Mouse (Mus musculus): ENCODE measurements around the gene Cant1. TPM values are rescaled to one million over a fixed set of nuclear protein-coding genes. Genes with fewer than 3 reads are reported as not detected.
A peak's percentile ranks its signal among the peaks of the same experiment; 100 is the strongest.

Cant1 gene
- polyA plus RNA-seq, 1 experiment from 2014 or later, result 28.2 TPM

DNA sequence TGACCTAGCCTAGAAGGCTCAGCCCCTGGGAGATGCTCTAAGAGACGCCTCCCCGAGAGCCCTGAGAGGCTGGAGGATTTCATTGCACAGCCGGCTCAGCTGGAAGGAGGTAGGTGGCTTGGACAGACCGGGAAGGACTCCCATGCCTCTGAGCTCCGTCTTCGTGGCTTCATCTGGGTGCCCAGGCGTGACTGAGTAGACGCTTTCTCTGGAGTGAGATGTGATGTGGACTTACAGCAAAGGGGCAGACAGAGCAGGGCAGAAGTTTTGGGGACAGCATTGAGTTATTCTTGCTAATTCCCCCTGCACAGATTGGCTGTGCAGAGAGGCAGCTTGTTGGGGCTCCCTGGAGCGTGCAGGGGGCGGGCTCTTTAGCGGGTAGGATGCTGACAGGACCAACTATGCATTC, 9.6 kb upstream of the Cant1 start:
- peak overlapping the region; percentile 52 for H3K4me2 ChIP-seq
- H3K27ac ChIP-seq (replicated peaks), result peak overlapping the region; percentile 74
- H3K36me3 ChIP-seq, result no peaks in the 10 kb centered on the region
- peak overlapping the region; percentile 31 for H3K4me3 ChIP-seq
- peaks cover 66% of the 10 kb centered on the region for H3K4me1 ChIP-seq (replicated peaks)
- peaks cover 11% of the 10 kb centered on the region; the same call in 1 of the 2 replicates for H3K27me3 ChIP-seq
- H3K9ac ChIP-seq, result peak overlapping the region; percentile 66
- no peak for ATAC-seq (ENCODE audit: low read depth)
- no peaks in the 10 kb centered on the region for H3K9me3 ChIP-seq
- WGBS, result 5% methylated on average over 11 of the region's 11 CpGs

DNA sequence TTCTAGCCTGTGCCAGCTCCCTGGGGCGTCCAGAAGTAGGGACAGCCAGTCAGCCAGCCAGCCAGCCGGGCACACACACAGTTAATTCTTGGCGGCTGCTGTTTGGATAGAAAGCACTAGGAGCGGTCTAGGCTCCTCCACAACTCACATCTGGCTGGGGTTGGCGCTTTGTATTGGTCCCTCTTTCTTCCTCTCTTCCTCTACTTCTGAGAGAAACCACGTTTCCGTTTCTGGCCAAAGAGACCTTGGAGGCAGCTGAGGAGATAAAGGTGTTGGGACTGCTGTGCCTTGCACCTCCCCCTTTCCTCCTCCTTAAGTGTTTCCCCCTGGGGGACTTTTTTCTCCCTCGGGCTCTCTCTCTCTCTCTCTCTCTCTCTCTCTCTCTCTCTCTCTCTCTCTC, 9.1 kb upstream of the Cant1 start, which contains the start of gene C1qtnf1:
Gene C1qtnf1, plus strand, starts transcription at position 218 of the 400 bp plus-strand sequence.
- H3K27me3 ChIP-seq, result peaks cover 11% of the 10 kb centered on the region; the same call in 1 of the 2 replicates
- H3K4me3 ChIP-seq, result peak within 1 kb of the TSS; percentile 31
- WGBS, result under 1% methylated on average over 8 of the region's 8 CpGs
- peak within 1 kb of the TSS; percentile 66 for H3K9ac ChIP-seq
- ATAC-seq (ENCODE audit: low read depth), result 0 out of 2 replicates have a peak, but pooled peaks have one; percentile 30
- H3K9me3 ChIP-seq, result no peaks in the 10 kb centered on the region
- no peaks in the 10 kb centered on the region for H3K36me3 ChIP-seq
- H3K27ac ChIP-seq (replicated peaks), result peak within 1 kb of the TSS; percentile 74
- peaks cover 67% of the 10 kb centered on the region for H3K4me1 ChIP-seq (replicated peaks)
- peak within 1 kb of the TSS; percentile 52 for H3K4me2 ChIP-seq

DNA sequence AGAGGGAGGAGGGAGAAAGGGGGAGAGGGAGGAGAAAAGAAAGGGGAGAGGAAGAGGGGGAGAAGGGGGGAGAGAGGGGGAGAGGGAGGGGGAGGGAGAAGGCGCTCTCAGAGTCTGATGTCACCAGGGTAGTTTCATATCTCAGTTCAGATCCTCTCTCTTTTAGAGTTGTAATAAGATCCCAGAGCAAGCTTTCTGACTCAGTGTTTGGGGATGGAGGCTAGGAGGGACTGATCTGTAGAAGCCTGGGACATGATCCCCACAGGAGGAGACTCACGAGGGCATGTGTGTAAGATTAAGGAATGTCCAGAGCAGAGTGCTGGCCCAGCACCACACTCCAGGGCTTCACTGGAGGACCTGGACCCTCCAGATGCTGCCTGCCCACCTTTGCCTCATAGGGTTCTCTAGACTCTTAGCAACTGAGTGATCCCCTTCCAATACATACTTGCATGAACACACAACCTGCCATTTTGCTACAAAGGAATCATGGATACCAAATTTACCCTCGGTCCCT, 8.4 kb upstream of the Cant1 start:
- Histone ChIP-seq H3K27me3 (peaks cover 11% of the 10 kb centered on the region; the same call in 1 of the 2 replicates), H3K36me3 (no peaks in the 10 kb centered on the region), H3K4me1 (replicated peaks) (peaks cover 68% of the 10 kb centered on the region), H3K9ac (no peak overlapping the region), H3K27ac (replicated peaks) (no peak overlapping the region), H3K9me3 (no peaks in the 10 kb centered on the region), H3K4me3 (no peak overlapping the region), H3K4me2 (peak overlapping the region; percentile 52)
- WGBS, result 59% methylated on average over 3 of the region's 3 CpGs
- ATAC-seq (ENCODE audit: low read depth), result no peak

DNA sequence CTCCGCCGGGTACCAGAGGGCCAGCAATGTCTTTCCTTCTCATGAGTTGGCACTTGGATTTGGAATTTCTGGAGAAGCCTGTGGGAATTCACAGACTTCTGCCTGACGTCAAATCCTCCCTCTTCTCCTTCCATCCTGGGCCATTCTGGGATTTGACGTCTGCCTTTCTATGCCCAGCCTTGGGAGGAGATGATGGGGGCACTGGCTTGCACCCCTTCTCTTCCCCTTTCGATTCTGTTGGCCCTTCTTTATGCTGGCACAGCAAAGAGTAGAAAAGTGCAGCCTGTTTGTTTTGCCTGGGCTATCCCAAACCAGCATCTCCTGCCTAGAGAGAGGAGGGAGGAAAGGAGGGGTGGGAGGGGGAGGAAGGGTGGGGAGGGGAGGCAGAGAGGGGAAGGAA, 7.9 kb upstream of the Cant1 start:
- 76% methylated on average over 5 of the region's 5 CpGs for WGBS
- Histone ChIP-seq H3K9me3 (no peaks in the 10 kb centered on the region), H3K4me1 (replicated peaks) (peaks cover 64% of the 10 kb centered on the region)

GRCm38 (mm10) chr11:118424621-118425335, 5.9 kb upstream of the Cant1 start:
- Histone ChIP-seq H3K4me1 (replicated peaks) (peaks cover 45% of the 10 kb centered on the region), H3K9me3 (no peaks in the 10 kb centered on the region), H3K9ac (no peak overlapping the region), H3K4me2 (no peak overlapping the region), H3K27ac (replicated peaks) (no peak overlapping the region), H3K36me3 (no peaks in the 10 kb centered on the region), H3K27me3 (peaks cover 11% of the 10 kb centered on the region; the same call in 1 of the 2 replicates), H3K4me3 (no peak overlapping the region)
- WGBS, result 67% methylated on average over 13 of the region's 13 CpGs
- ATAC-seq (ENCODE audit: low read depth), result no peak

More for the DNA sequence above, 7.9 kb upstream of the Cant1 start:
- ATAC-seq (ENCODE audit: low read depth), result no peak
- peaks cover 11% of the 10 kb centered on the region; the same call in 1 of the 2 replicates for H3K27me3 ChIP-seq
- no peaks in the 10 kb centered on the region for H3K36me3 ChIP-seq
- H3K27ac ChIP-seq (replicated peaks), result no peak overlapping the region
- no peak overlapping the region for H3K9ac ChIP-seq
- no peak overlapping the region for H3K4me2 ChIP-seq
- H3K4me3 ChIP-seq, result no peak overlapping the region

DNA sequence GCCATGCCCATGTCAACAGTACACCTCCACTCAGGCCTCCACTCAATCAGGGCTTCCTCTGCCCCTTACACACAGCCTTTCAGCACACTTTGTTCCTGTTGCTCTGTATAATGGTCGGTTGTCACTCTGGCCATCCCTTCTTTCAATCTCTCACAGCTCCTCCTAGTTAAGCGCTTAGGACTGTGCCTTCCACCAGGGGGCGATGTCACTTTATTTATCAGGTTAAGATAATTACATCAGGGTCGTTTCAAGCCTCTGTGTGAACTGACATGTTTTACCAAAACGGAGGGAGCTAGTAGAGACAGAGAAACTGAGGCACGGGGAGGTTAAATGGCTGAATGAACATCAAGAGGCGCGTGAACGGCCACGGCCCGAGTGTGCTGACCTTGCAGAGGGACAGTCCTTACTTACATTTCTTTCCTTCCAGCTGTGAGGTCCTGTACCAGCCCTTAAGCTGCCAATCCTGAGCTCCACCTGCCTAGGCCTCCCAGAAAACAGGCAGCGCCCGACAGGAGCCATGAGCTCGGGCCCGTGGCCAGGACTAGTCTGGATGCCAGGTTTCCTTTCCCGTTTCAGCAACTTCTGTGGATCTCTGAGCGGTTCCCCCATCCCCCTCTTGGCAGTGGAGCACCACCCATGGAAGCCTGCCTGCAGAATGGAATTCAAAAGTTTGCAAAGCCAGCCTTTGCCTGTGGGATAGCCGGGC, 4.5 kb upstream of the Cant1 start:
- Histone ChIP-seq H3K4me1 (replicated peaks) (peaks cover 40% of the 10 kb centered on the region), H3K27me3 (peaks cover 7% of the 10 kb centered on the region; the same call in 1 of the 2 replicates), H3K9ac (peak overlapping the region; percentile 55), H3K9me3 (no peaks in the 10 kb centered on the region), H3K4me3 (no peak overlapping the region), H3K36me3 (no peaks in the 10 kb centered on the region), H3K27ac (replicated peaks) (peak overlapping the region; percentile 55), H3K4me2 (peak overlapping the region; percentile 38)
- ATAC-seq (ENCODE audit: low read depth), result 0 out of 2 replicates have a peak, but pooled peaks have one; percentile 13
- 6% methylated on average over 18 of the region's 18 CpGs for WGBS

DNA sequence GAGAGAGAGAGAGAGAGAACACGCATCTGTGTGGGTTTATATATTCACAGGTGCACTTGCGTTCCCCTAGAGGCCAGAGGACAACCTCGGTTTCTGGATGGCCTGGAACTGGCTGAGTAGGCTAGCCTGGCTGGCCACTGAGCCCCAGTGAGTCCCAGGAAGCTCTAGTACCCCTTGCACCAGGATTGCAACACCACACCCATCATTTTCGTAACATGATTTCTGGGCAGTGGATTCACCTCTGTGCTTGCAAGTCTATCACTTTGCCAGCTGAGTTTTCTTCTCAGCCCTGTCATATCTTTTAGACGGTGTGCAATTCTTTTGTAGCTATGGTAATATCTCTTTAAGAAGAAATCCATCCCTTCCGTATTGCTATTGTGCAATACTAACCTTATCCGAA, 1.4 kb upstream of the Cant1 start:
- Histone ChIP-seq H3K9ac (no peak overlapping the region), H3K4me1 (replicated peaks) (peaks cover 58% of the 10 kb centered on the region), H3K4me2 (no peak overlapping the region), H3K4me3 (no peak overlapping the region), H3K27ac (replicated peaks) (no peak overlapping the region), H3K9me3 (no peaks in the 10 kb centered on the region), H3K36me3 (peaks cover 8% of the 10 kb centered on the region; the same call in 1 of the 2 replicates), H3K27me3 (no peaks in the 10 kb centered on the region)
- no peak for ATAC-seq (ENCODE audit: low read depth)
- WGBS, result 75% methylated on average over 7 of the region's 7 CpGs

DNA sequence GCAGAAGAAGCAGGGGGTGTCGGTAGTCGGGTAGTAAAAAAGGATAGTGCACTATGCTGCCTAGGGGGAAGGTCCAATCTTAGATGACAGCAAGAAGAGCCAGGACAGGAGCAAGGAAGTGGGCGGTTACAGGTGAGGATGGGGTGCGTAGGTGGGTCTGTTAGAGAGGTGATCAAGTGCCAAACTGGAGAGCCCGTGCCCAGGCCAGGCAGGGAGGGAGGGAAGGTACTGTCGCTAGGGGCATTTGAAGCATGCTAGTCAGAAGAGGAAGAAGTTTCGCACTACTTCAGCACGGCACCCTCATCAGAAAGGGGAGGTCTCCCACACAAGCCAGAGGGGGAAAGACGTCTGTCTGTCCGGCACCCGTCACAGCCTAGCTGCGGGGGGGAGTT, 448 bp downstream of the Cant1 start:
- Histone ChIP-seq H3K4me1 (replicated peaks) (peaks cover 42% of the 10 kb centered on the region), H3K4me2 (peak overlapping the region; percentile 93), H3K4me3 (peak overlapping the region; percentile 97), H3K9me3 (no peaks in the 10 kb centered on the region), H3K27me3 (no peaks in the 10 kb centered on the region), H3K9ac (peak overlapping the region; percentile 97), H3K36me3 (peaks cover 16% of the 10 kb centered on the region; the same call in 1 of the 2 replicates), H3K27ac (replicated peaks) (peak overlapping the region; percentile 70; the same call in 1 of the 2 replicates)
- ATAC-seq (ENCODE audit: low read depth), result peak; percentile 37
- 9% methylated on average over 12 of the region's 12 CpGs for WGBS

DNA sequence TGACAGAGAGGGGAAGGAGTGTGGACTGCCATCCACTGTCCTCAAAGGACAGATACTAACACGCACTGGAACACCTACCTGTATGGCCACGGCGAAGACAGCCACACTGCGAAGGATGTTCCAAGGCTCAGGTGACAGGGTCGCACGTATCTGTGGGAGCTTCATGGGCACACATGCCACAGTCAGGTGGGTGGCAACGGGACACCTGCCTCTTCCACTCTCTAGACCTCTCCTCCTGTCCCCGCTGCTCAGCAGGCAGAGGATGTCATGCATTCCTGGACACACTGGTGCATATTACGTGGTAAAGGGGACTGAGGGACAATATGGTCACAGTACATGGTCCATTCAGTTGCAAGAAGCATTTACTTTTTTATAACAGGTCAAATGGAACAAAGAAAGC, 1.4 kb downstream of the Cant1 start:
- Histone ChIP-seq H3K4me1 (replicated peaks) (peaks cover 37% of the 10 kb centered on the region), H3K27ac (replicated peaks) (no peak overlapping the region), H3K27me3 (no peaks in the 10 kb centered on the region), H3K36me3 (peaks cover 16% of the 10 kb centered on the region; the same call in 1 of the 2 replicates), H3K9me3 (no peaks in the 10 kb centered on the region), H3K4me3 (peak overlapping the region; percentile 97), H3K4me2 (peak overlapping the region; percentile 93), H3K9ac (peak overlapping the region; percentile 97)
- 94% methylated on average over 9 of the region's 9 CpGs for WGBS
- ATAC-seq (ENCODE audit: low read depth), result no peak

DNA sequence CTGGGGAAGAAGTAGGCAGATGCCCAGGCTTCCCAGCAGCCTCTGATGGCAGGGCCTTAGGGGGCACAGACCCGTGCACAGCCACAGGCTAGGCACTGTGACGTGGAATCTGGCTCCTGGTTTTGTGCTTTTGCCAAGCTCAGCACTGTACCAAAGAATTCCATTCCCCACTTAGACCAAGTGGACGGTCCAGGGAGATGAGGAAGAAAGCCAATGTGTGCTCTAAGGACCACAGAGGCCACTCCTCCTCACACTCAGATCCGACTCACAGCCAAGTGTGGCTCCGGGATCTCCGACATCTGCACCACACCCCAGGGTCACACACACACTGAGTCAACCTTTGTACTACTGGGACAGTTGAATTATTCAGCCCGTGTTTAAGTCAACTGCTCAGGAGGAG, 2.8 kb downstream of the Cant1 start:
- Histone ChIP-seq H3K27me3 (no peaks in the 10 kb centered on the region), H3K9ac (peak overlapping the region; percentile 26; the same call in 1 of the 2 replicates), H3K4me1 (replicated peaks) (peaks cover 37% of the 10 kb centered on the region), H3K4me2 (no peak overlapping the region), H3K27ac (replicated peaks) (no peak overlapping the region), H3K4me3 (no peak overlapping the region), H3K9me3 (no peaks in the 10 kb centered on the region), H3K36me3 (peaks cover 30% of the 10 kb centered on the region)
- WGBS, result 76% methylated on average over 7 of the region's 7 CpGs
- no peak for ATAC-seq (ENCODE audit: low read depth)

GRCm38 (mm10) chr11:118415630-118416029, 3.3 kb downstream of the Cant1 start:
- Histone ChIP-seq H3K4me3 (no peak overlapping the region), H3K27me3 (no peaks in the 10 kb centered on the region), H3K36me3 (peaks cover 34% of the 10 kb centered on the region), H3K4me1 (replicated peaks) (peaks cover 37% of the 10 kb centered on the region), H3K9ac (no peak overlapping the region), H3K9me3 (no peaks in the 10 kb centered on the region), H3K27ac (replicated peaks) (no peak overlapping the region), H3K4me2 (no peak overlapping the region)
- WGBS, result 84% methylated on average over 6 of the region's 6 CpGs
- ATAC-seq (ENCODE audit: low read depth), result no peak

DNA sequence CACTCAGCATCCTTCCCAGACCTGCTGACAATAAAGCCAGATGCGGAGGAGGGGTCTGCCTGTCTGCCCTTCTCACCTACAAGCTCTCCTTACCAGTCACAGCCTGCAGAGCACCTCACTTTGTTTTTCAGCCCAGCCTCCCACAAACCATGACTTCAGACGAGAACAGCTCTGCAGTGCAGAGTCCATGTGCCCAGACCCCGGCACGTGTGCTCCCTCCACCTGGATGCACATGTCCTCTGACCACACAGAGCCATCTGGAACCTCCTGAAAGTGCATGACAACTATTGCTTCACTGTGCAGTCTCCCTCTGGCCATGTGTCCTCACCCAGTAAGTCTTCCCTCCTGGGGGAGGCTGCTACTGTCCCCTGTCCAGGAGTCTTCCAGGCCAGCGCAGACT, 4.6 kb downstream of the Cant1 start:
- WGBS, result 92% methylated on average over 5 of the region's 5 CpGs
- H3K4me2 ChIP-seq, result no peak overlapping the region
- no peak for ATAC-seq (ENCODE audit: low read depth)
- no peak overlapping the region for H3K4me3 ChIP-seq
- H3K4me1 ChIP-seq (replicated peaks), result peaks cover 32% of the 10 kb centered on the region
- no peaks in the 10 kb centered on the region for H3K9me3 ChIP-seq
- peaks cover 45% of the 10 kb centered on the region for H3K36me3 ChIP-seq
- no peak overlapping the region for H3K27ac ChIP-seq (replicated peaks)
- no peak overlapping the region for H3K9ac ChIP-seq
- no peaks in the 10 kb centered on the region for H3K27me3 ChIP-seq

Data from neural tube, embryonic 13.5 days (tissue).